Mouse (Mus musculus) gonadal fat pad, adult 2 months (tissue): ENCODE results near the gene Gpr135. TPM values are rescaled to one million over a fixed set of nuclear protein-coding genes. Genes with fewer than 3 reads are reported as not detected.
A peak's percentile ranks its signal among the peaks of the same experiment; 100 is the strongest.

ENCODE experiments used
- DNase-seq: peaks from one replicate; pipeline ENCODE4 v3.0.0-alpha.2; 2012; ENCODE audit warnings: low read depth
- polyA plus RNA-seq: library from polyadenylated mRNA; depleted of rRNA; stranded (reverse); fragments of >200 nt; gene quantifications from 2 replicates; pipeline ENCODE4 v1.2.3, GENCODE M21; 2012; rRNA removed

The Gpr135 gene
- polyA plus RNA-seq: 2.9 and 3.3 TPM in 2 replicates

DNA sequence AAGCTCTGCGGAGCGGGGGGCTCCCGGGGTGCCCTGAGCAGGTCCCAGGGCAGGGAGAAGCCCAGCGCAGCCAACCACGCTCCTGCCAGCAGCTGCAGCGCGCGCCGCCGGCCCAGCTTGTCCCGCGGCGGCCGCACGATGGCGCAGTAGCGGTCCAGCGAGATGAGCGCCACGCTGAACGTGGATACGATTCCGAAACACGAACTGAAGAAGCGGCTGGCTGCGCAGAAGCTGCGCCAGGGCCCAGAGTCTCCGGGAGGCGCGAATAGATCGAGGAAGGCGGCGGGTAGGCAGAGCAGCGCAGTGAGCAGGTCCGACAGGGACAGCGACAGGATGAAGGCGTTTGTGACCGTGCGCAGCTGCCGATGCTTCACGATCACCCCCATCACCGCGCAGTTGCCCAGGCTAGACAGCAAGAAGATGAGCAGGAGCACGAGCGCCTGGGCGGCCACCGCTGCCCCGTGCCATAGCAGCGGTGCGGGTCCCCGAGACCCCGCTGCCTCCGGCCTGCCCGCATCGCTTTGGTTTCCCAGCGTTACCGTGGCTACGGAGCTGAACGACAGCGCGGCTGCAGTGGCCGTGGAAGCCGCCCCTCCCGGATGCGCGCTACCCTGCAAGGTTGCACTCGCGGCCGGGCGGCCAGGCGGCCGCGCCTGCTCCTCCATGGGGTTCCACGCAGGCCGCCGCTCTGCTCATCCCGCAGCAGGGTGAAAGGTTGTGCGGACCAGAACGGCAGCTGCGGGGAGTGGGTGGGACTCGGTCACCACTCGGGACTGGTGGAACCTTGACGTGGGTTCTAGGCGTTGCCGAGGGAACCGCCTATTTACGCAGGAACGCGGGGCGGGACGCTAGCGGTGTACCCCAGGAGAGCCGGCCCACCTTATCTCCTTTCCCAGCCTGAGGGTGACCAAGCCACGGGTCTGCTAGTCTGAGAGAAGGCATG lies at the start of gene Gpr135:
Gpr135 (minus strand) TSS at position 799 of the 943 bp plus-strand sequence.
- DNase-seq: no peak

DNA sequence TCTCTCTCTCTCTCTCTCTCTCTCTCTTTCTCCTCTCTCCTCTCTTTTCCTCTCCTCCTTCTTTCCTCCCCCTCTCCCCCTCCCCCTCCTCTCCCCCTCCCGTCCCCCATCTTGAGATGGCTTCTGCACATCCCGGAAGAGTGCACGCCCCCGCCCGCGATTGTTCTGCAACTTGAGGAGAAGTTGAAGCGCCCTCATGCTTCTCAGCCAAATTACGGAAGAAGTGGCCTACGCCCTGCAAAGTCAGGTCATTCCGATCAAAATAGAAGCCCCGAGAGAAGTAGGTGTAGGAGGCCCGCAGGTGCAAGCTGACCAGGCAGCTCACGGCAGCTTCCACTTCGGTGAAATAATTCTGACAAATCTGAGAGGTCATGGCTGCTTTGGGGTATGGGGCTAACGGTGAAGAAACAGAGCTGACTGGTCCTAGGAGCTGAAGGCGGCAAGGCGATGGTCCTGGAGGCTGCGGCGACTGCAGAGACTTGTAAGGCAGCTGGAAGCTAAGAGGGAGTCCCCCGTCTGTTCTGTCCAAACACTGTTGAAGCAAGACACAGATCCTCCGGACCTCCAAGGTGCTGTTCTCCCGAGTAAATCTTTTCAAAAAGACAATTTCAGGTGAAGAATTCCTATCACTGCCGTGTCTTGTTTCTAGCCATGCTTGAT lies 44.9 kb upstream of the Gpr135 start:
- no peak for DNase-seq

DNA sequence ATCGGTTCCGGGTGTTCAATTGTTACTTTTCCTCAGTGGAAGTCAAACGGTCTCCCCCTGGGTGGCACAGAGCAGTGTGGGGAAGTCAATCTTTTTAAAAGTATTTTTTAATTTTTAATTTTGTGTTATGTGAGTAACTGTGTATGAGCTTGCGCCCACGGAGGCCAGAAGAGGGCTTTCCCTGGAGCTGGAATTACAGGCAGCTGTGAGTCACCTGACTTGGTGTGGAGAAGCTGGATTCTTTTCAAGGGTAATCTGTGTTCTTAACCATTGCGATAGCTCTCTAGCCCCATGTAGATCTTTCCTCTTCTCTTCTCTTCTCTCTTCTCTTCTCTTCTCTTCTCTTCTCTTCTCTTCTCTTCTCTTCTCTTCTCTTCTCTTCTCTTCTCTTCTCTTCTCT lies 44.2 kb upstream of the Gpr135 start:
- DNase-seq: no peak

DNA sequence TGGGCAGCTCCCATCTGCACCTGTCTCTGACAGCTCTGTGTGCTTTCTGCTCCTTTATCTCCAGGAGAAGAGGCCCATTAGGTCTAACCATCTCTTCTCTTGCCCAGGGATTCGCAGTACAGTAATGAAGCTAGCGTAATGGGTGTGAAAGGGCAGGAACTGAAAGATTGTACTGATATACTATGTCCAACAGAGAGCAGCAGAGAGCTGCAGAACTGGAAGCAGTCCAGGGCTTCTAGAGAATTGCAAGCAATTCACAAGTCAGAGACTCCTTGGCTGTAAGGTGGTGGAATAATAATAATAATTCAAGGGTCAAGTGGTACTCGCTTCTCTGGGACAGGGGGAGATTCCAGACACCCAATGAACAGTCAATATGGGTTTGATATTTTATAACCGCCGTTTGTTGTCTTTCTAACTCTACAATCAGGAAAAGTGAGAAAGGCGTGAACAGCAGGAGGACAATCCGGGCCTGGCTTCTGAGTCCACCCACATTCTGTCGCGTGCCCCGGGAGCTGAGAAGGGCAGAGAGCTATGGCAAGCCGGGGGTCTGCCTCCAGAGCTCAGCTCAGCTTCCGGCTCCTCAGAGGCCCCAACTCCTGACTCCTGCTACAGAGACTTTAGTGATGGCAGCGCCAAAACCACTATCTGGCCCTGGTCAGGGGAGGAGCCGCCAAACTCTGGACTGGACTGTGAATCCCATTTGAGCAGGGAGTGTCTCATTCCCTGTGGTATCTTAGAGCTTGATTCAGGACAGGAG lies 33.8 kb upstream of the Gpr135 start:
- DNase-seq: no peak

DNA sequence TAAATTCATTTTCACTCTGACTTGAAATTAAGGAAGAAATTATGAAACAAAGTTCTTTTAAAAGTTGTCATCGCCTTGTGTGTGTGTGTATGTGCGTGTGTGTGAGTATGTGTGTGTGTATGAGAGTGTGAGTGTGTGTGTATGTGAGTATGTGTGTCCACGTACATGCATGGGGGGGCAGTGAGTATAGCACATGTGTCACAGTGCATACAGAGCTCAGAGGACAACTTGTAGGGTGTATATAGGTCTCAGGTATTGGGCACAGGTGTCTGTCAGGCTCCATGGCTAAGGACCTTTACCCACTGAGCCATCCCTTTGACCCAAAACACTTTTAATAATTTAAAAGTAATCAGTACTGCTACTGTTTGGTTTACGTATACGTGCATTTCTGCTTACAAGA lies 33.1 kb upstream of the Gpr135 start:
- DNase-seq: no peak

DNA sequence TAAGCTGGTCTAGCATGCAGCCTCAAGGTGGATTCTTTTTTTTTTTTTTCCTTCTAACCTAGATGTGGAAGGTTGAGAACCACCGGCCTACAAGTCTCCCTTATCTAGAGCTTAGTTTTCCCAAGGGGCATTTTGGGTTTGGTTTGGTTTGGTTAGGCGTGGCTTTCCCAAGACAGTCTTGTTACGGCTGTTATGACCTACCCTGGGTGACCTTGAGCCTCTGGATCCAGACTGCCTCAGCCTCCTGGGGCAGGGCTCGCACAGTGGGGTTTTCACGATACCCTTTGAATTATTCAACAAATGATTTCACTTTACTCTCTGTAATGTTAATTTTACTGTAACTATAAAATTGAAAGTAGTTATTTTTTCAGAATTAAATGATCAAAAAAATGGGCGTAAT lies 31.9 kb upstream of the Gpr135 start:
- DNase-seq: no peak

DNA sequence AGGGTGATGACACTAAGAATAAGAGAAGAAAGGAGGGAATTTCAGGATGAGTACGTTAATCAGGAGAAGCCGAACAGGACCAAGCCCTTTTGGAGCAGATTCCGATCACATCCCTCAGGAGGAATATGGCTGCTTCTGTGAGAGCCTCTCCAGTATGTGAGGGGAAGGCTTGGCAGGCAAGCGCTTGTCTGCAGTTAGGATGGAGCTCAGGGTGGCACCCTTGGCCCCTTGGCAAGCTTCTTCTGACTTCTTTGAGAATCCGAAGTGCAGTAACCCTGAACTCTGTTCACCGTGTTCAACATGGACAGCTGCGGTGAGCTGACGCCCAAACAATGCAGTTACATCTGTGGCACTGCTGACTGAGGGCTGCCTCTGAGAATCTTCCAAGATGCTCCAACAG lies 26.0 kb upstream of the Gpr135 start:
- no peak for DNase-seq

DNA sequence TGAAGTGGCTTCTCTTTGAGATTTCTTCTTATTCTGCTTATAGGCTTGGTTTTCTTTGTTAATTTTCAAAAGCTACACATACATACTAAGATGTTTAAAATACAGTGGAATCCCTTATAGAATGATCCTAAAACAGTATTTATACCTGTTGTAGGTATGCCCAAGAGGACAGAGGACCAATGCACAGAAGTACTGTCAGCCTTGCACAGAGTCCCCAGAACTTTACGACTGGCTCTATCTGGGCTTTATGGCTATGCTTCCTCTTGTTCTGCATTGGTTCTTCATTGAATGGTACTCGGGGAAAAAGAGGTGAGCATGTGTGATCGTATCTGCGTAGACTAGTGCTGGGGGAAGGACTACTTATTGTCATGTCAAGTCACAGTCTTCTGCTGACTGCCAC lies 18.9 kb upstream of the Gpr135 start:
- no peak for DNase-seq

DNA sequence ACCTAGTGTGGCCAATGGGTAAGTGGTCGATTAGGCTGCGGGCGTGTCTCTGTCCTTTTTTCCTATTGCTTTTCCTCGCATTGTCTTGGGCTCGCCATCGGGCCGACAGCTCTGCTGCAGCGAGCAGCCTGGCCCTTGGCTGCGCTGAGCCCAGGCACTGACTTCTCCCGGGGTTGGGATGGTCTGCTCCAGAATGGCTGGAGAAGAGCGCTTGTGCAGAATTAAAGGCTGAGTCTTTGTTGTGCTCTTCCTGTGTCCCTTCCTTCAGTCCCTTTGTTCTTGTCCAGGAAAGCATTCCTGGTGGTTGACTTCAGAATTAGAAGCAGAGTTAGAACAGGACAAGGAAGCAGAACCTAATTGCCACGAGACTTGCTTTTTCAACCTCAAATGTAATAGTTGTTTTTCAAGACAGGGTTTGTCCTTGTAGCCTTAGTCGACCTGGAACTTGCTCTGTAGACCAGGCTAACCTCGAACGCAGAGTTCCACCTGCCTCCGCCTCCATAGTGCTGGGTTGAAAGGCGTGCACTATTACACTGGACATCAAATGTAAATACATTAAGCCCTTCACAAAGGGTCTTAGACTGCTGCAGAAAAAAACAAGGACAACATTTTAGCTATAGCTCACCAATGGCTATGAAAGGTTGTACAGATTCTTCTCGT lies 15.4 kb upstream of the Gpr135 start:
- no peak for DNase-seq

DNA sequence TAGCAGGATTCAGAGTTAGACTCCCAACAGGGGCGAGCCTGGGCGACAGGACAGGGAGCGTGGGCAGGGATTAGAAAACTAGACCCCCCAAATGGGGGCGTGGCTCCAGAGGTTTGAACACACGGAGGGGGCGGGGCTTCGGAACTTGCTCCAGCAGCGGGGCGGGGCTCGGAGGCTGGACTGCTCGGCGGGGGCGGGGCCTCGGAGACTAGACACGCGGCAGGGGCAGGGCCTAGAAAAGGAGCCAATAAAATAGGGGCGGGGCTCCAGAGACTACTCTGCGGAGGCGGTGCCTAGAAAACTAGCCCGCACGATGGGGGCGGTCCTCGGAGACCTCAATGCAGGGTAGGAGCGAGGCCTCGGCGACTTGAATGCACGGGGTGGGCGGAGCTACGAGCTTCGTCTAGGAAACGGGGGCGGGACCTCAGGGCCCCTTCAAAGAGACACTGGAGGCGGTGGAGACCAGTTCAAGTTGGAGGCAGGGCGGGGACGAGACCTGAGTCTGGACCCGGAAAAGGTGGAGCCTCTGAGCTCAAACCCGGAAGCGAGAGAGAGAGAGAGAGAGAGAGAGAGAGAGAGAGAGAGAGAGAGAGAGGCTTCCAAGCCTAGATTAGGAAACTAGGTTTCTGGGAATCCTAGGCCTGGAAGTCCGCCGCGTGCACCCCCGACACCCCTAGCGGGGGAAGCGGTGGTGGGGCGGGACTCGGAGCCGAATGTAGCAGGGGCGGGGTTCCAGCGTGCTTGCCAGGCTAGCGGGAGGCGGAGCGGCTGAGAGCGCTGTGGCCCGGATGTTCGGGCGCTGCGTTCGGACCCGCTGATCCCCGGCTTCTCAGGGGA lies 14.6 kb upstream of the Gpr135 start, which contains the start of the genes L3hypdh and Jkamp:
L3hypdh (minus strand) TSS at position 111 of the 837 bp plus-strand sequence.
Jkamp (plus strand) TSS at position 261 of the 837 bp plus-strand sequence.
- peak; percentile 91 for DNase-seq

DNA sequence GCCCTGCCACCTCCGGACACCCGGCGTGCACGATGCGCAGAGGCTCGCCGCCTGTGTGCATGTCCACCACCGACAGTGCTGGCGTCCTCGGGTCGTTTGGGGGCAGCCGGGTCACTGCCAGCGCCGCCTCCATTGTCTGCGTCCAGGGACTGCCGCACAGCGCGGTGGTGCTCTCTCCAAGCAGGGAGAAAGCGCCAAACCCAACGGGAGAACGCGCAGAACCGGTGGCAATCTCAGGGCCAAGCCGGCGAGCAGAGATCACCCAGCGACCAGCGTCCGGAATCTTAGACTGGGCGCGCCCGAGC lies 14.1 kb upstream of the Gpr135 start:
- DNase-seq: no peak

DNA sequence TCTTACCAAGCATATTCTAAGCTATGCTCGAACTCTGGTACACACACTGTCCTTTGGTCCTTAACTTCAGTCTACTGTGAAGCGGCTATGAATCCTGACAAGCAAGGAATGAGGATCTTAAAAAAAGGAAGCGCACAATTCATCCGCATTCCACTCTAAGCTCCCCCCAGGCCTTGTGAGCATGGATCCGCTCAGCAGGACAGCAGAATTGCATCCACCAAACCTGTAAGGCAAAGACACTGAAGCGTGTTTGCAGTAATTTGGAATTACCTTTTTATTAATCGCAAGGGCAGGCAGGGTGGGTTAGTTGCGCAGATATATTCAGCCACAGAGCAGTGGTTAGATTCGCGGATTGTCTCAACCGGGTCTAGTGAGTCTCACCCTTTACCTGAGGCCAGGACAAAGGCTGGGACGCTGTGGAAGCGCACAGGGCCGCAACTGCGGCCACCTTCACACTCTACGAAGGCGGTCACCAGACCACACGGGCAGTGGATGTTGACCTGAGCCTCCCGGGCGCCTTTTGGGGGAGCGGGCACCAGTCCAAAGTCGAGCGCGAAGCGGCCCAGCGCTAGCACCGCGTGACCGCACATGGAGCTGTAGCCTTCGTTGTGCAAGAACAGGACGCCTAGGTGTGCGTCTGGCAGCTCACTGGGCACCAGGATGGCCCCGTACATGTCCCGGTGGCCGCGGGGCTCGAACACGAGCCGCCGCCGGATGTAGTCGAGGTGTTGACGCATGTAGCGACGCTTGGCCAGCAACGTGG lies 13.5 kb upstream of the Gpr135 start:
- peak; percentile 51 for DNase-seq

DNA sequence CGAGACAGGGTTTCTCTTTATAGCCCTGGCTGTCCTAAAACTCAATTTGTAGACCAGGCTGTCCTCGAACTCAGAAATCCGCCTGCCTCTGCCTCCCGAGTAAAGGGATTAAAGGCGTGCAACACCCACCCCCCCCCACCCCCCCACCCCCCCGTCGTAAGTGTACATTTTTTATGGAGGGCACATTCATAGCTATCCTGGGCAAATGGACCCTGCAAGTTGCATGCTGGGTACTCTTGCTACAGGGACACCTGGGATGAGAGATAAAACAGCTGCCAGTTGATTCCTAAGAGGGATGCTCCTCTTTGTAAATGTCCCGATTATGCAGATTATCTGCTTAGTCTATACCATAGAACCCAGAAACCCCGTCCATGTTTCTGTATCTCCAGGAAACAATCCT lies 12.3 kb upstream of the Gpr135 start:
- no peak for DNase-seq

DNA sequence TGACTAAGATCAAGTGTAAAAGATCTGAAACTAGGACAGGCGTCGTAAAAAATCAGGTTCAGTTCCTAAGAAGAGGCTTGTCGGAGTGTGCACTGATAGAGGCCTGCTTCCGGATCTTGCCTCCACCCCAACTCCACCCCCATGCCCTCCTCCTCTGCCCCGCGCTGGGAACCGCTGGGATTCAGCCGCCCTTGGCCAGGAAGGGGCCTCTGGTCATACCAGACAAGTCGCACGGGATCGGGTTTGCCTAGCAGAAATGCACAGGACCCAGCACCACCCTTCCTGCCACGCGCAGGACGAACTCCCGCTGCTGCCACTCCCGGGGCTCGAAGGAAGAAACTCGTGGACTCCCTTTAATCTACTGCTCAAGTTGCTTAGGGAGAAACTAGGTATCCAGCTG lies 11.4 kb upstream of the Gpr135 start:
- DNase-seq: no peak

DNA sequence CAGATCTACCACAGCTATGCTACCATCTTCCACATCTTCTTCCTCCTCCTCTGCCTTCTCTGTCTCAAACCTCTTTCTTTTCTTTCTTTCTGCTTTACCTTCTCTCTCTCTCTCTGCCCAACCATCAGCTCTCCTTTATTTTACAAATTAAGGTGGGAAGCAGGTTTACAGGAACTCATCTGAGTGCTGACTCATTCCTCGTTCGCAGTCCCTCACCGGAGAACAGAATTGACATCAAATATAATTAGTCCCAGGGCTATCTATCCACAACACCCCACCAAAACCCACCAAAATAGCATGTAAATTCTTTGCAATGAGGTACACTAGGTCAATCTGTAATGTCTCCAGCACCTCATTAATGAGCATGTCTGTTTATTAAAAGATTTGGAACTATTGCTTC lies 11.0 kb upstream of the Gpr135 start:
- DNase-seq: no peak

DNA sequence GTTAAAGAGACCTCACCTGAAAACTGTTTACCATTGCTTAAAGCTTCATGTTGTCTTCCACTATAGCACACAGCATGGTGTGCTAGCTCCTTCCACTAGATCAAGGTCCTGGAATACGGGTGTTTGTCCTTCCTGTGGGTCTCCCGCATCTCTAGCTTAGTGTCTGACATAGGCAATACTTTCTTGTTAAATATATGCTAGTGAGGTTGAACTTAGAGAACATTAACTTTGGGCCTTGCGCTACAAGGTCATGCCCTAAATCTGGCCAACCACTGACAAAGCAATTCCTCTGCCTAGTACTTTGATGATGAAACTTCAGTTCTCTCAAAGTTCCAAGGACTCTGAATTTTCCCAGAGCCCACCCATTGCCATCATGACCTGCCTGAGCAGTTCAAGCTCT lies 7.3 kb upstream of the Gpr135 start:
- no peak for DNase-seq

DNA sequence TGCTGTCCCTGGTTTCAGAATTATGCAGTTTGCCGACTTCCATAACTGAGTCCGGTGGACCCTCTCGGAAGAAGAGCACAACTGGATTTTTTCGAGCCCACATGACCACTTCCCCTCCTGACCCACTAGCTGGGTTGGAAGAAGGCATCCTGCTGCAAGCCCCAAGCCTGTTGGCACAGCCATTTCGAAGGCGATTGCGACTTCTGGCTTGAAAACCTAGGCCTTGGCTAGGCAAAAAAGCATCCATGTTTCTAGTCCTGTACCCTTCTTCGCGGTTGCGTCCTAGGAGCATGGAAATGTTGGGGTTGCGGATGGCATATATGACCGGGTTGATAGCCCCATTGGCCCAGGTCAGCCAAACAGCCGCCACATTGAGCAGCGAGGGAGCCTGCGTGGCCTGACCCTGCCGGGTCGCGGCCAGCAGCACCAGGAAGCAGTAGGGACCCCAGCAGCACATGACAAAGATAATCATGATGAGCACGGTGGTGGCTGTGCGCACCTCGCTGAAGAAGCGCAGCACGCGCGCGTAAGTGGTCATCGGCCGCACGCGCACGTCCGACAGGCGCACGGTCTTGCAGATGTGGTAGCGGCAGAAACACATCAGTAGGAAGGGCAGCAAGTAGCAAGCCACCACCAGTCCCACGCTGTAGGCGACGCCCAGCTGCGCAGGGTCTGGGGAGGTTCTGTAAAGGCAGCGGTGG lies 1.1 kb downstream of the Gpr135 start:
- no peak for DNase-seq

DNA sequence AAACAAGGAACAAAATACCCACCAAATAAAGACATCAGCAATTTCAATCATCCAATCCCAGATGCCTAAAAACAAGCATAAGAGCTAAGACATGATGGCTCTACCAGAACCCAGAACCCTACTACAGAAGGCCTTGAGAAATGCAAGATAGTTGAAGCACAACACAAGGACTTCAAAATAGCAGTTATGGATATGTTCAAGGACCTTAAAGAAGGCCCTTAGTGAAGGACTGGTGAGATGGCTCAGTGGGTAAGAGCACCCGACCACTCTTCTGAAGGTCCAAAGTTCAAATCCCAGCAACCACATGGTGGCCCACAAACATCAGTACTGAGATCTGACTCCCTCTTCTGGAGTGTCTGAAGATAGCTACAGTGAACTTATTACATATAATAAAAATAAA lies 13.1 kb downstream of the Gpr135 start:
- no peak for DNase-seq

DNA sequence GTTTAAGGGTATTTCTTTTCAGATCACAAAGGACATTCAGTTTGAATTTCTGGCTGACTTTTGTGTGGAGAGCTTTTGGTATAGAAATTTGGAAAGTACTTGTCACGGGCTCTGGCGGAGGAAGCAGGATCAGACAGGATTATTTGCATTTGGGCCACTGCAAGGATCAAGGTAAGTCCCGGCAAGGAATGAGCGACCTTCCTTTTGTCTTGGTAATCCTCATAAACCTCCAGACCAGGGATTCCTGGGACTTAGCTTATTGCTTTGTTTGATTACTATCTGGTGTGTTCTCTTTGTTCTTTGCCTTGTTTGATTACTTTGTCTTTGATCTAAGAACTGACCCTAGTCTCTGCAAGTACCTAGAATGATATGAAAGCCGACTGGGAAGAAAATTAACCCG lies 17.1 kb downstream of the Gpr135 start:
- DNase-seq: no peak

DNA sequence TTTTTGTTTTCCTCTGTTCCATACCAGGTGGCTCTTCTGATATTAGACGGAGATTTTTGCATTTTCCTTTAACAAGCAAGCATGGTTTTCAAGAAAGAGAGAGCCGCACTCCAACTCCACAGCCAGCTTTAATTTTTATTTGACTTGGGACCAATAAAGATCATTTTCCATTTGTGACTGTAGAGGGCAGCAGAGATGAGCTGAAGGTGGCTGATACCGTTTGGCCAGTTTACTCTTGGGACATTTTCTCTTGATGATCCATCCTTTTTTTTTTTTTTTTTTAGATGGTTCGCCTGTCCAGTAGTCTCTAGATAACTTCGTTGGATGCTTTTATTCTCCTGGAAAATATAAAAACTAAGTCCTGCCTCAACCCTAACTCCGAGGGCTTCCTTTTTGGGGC lies 17.6 kb downstream of the Gpr135 start:
- no peak for DNase-seq
